Mouse (Mus musculus): ENCODE results near the gene Borcs7. TPM values are rescaled to one million over a fixed set of nuclear protein-coding genes. Genes with fewer than 3 reads are reported as not detected.

The Borcs7 gene
- polyA plus RNA-seq, 1 experiment from 2014 or later, result 17.5 TPM

GRCm38 (mm10) chr19:46699011-46699481 lies 9.3 kb downstream of the Borcs7 start:
- no peaks in the 10 kb centered on the region for H3K9me3 ChIP-seq (replicated peaks)
- H3K4me1 ChIP-seq, result peaks cover 11% of the 10 kb centered on the region; the same call in 1 of the 2 replicates
- no peak overlapping the region for H3K27ac ChIP-seq
- no peak overlapping the region for H3K9ac ChIP-seq
- ATAC-seq (replicated peaks; ENCODE audit: low FRiP score), result no peak
- no peak overlapping the region for H3K4me2 ChIP-seq
- WGBS, result 71% methylated on average over 10 of the region's 10 CpGs
- no peak overlapping the region for H3K4me3 ChIP-seq (replicated peaks)
- H3K27me3 ChIP-seq, result no peaks in the 10 kb centered on the region
- H3K36me3 ChIP-seq, result peaks cover 27% of the 10 kb centered on the region

GRCm38 (mm10) chr19:46701156-46701555 lies 11.4 kb downstream of the Borcs7 start:
- Histone ChIP-seq H3K9ac (no peak overlapping the region), H3K27me3 (no peaks in the 10 kb centered on the region), H3K9me3 (replicated peaks) (no peaks in the 10 kb centered on the region), H3K36me3 (peaks cover 14% of the 10 kb centered on the region; the same call in 1 of the 2 replicates), H3K4me2 (no peak overlapping the region), H3K27ac (no peak overlapping the region), H3K4me1 (peaks cover 11% of the 10 kb centered on the region; the same call in 1 of the 2 replicates), H3K4me3 (replicated peaks) (no peak overlapping the region)
- ATAC-seq (replicated peaks; ENCODE audit: low FRiP score), result no peak
- WGBS, result 71% methylated on average over 9 of the region's 9 CpGs

DNA sequence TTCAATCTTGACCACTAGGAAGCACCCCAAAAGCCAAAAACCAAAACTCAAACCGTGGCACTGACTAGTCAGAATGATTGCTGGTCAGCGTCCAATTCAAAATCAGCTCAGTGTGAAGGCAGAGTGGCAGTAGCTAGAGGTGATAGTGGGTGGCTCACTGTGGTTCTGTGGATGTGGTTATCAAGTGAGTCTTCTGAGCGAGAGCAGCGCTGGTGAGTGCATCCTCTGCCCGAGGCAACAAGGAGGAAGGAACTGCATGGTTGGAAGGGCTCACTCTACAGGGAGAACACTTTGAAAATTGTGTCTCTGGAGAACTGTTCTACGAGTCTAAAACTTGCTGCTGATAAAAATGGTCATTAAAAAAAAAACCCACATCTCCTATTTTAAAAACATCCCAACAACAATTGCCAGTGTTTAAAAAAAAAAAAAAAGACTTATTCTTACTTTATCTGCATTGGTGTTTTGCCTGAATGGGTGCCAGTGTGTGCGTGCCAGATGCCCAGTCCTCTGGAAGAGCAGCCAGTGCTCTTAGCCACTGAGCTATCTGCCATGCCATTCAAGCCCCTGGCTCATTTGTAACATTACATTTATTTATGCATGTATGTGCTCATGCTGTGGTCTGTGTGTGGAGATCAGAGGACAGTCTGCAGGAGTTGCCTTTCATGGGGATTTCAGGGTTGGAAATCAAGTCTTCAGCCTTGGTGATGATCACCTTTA lies 16.2 kb downstream of the Borcs7 start:
- H3K9ac ChIP-seq, result no peak overlapping the region
- H3K4me3 ChIP-seq (replicated peaks), result no peak overlapping the region
- H3K4me2 ChIP-seq, result no peak overlapping the region
- H3K27ac ChIP-seq, result no peak overlapping the region
- H3K27me3 ChIP-seq, result no peaks in the 10 kb centered on the region
- ATAC-seq (replicated peaks; ENCODE audit: low FRiP score), result no peak
- peaks cover 23% of the 10 kb centered on the region for H3K4me1 ChIP-seq
- 61% methylated on average over 7 of the region's 7 CpGs for WGBS
- peaks cover 15% of the 10 kb centered on the region; the same call in 1 of the 2 replicates for H3K36me3 ChIP-seq
- no peaks in the 10 kb centered on the region for H3K9me3 ChIP-seq (replicated peaks)

DNA sequence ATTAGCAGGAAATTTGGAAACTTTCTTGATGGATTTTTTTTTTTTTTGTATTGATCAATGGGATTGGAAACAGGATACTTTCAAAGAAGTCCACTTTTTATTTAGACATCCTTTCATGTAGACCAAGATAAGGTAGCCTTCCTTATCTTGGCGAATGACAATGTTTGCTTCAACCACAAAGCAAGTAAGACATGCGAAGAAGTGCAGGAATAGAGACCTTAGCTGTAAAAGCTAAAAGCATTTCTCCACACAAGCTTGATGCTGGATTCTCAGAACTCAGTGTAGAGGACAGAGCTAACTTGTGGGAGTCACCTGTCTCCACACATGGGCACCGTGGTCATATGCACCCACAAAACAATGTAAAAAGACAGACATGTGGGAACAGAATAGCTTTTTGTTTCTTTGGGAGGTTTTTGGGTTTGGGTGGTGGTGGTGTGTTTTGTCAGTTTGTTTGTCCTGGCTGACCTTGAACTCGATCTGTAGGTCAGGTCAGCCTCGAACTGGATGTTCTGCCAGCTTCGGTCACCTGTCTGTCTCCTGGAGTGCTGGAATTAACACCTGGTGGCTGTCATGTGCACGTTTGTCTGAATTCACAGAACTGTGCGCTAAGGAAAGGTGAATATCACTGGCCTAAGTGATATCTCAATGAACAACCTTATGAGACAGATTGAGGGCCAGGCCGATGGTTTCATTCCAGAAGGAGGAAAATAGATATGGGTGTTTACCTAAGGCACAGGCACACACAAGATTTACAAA lies 17.0 kb downstream of the Borcs7 start:
- WGBS, result 73% methylated on average over 9 of the region's 9 CpGs

GRCm38 (mm10) chr19:46707296-46708151 lies 17.8 kb downstream of the Borcs7 start, which contains the start of gene As3mt:
As3mt (plus strand) TSS chr19:46707458.
- H3K4me3 ChIP-seq (replicated peaks), result peak within 1 kb of the TSS; percentile 54
- 8% methylated on average over 31 of the region's 31 CpGs for WGBS
- ATAC-seq (replicated peaks; ENCODE audit: low FRiP score), result peak; percentile 73
- peaks cover 19% of the 10 kb centered on the region for H3K4me1 ChIP-seq
- H3K9ac ChIP-seq, result peak within 1 kb of the TSS; percentile 45
- peak within 1 kb of the TSS; percentile 51 for H3K27ac ChIP-seq
- peaks cover 10% of the 10 kb centered on the region; the same call in 1 of the 2 replicates for H3K36me3 ChIP-seq
- no peaks in the 10 kb centered on the region for H3K9me3 ChIP-seq (replicated peaks)
- H3K27me3 ChIP-seq, result no peaks in the 10 kb centered on the region
- H3K4me2 ChIP-seq, result peak within 1 kb of the TSS; percentile 75

More for the DNA sequence above, 17.0 kb downstream of the Borcs7 start:
- H3K4me1 ChIP-seq, result peaks cover 19% of the 10 kb centered on the region
- H3K36me3 ChIP-seq, result peaks cover 10% of the 10 kb centered on the region; the same call in 1 of the 2 replicates
- H3K4me2 ChIP-seq, result peak overlapping the region; percentile 75
- ATAC-seq (replicated peaks; ENCODE audit: low FRiP score), result no peak
- H3K27ac ChIP-seq, result no peak overlapping the region; the same call in 1 of the 2 replicates
- H3K27me3 ChIP-seq, result no peaks in the 10 kb centered on the region
- peak overlapping the region; percentile 54 for H3K4me3 ChIP-seq (replicated peaks)
- H3K9me3 ChIP-seq (replicated peaks), result no peaks in the 10 kb centered on the region
- H3K9ac ChIP-seq, result no peak overlapping the region

DNA sequence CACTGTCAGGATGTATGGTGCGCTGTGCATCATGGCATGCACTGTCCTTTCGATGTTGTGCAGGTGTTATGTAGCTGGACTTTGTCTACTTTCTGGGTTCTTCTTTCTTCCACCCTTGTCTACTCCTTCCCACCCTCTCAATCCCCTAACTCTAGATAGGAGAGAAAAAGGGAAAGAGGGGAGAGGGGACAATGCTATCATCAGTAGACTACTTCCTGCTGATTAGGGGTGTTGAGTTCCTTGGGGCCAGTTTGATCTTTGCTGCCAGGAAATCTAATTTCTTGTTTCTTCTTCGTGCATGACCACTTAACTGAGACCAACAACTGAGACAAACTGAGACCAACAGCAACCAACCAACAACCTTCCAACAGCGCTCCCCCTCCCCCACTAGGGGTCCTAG lies 20.9 kb downstream of the Borcs7 start:
- Histone ChIP-seq H3K9ac (no peak overlapping the region), H3K36me3 (peaks cover 14% of the 10 kb centered on the region), H3K4me3 (replicated peaks) (no peak overlapping the region), H3K4me1 (peaks cover 19% of the 10 kb centered on the region), H3K27me3 (no peaks in the 10 kb centered on the region), H3K9me3 (replicated peaks) (no peaks in the 10 kb centered on the region), H3K27ac (no peak overlapping the region), H3K4me2 (no peak overlapping the region)
- 93% methylated on average over 4 of the region's 4 CpGs for WGBS
- no peak for ATAC-seq (replicated peaks; ENCODE audit: low FRiP score)

DNA sequence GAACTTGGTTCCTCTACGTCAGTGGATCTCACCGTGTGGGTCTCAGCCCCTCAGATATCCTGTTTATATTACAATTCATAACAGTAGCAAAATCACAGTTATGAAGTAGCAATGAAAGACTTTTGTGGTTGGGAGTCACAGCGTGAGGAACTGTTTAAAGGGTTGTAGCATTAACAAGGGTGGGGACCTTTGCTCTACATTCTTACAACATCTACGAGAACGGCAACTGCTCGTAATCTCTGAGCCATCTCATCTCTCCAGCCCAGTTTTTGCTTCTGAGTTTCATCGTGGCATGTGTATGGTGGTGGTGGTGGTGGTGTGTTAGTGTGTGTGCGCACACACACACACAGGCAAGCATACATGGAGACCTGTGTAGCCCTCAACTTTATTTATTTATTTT lies 24.5 kb downstream of the Borcs7 start:
- no peak for ATAC-seq (replicated peaks; ENCODE audit: low FRiP score)

GRCm38 (mm10) chr19:46715016-46715415 lies 25.3 kb downstream of the Borcs7 start:
- Histone ChIP-seq H3K9ac (no peak overlapping the region), H3K27ac (no peak overlapping the region), H3K4me2 (no peak overlapping the region), H3K4me3 (replicated peaks) (no peak overlapping the region), H3K9me3 (replicated peaks) (peaks cover 5% of the 10 kb centered on the region; the same call in 1 of the 2 replicates), H3K4me1 (no peaks in the 10 kb centered on the region), H3K36me3 (peaks cover 25% of the 10 kb centered on the region), H3K27me3 (no peaks in the 10 kb centered on the region)
- 80% methylated on average over 8 of the region's 8 CpGs for WGBS
- no peak for ATAC-seq (replicated peaks; ENCODE audit: low FRiP score)

More for the DNA sequence above, 24.5 kb downstream of the Borcs7 start:
- H3K9ac ChIP-seq, result no peak overlapping the region
- H3K4me3 ChIP-seq (replicated peaks), result no peak overlapping the region
- H3K4me1 ChIP-seq, result no peaks in the 10 kb centered on the region
- WGBS, result 87% methylated on average over 8 of the region's 8 CpGs
- no peak overlapping the region for H3K4me2 ChIP-seq
- no peaks in the 10 kb centered on the region for H3K27me3 ChIP-seq
- peaks cover 5% of the 10 kb centered on the region; the same call in 1 of the 2 replicates for H3K9me3 ChIP-seq (replicated peaks)
- peaks cover 23% of the 10 kb centered on the region for H3K36me3 ChIP-seq
- H3K27ac ChIP-seq, result no peak overlapping the region

DNA sequence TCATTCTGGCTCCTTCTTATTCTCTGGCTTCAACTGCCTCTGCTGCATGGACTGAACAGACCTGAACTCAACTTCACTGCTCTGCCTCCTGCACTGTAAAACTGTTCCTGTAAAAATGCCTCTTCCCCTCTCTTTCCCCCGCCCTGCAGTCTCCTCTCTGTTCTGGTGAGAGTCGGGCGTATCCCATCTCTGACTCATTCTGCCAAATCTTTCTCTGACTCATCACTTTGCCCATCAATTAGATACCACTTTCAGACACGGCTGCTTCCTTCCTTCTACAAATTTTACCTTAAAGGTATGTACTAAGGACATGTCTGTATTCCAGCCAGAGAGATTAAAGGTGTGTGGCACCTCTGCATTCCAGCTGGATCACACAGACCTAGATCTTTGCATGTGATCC lies 28.4 kb downstream of the Borcs7 start:
- H3K4me1 ChIP-seq, result no peaks in the 10 kb centered on the region
- ATAC-seq (replicated peaks; ENCODE audit: low FRiP score), result no peak
- 82% methylated on average over 4 of the region's 4 CpGs for WGBS
- no peak overlapping the region for H3K9ac ChIP-seq
- no peak overlapping the region for H3K4me3 ChIP-seq (replicated peaks)
- no peaks in the 10 kb centered on the region for H3K27me3 ChIP-seq
- peaks cover 5% of the 10 kb centered on the region; the same call in 1 of the 2 replicates for H3K9me3 ChIP-seq (replicated peaks)
- H3K36me3 ChIP-seq, result peaks cover 40% of the 10 kb centered on the region
- H3K27ac ChIP-seq, result no peak overlapping the region
- H3K4me2 ChIP-seq, result no peak overlapping the region

GRCm38 (mm10) chr19:46724411-46724810 lies 34.7 kb downstream of the Borcs7 start:
- WGBS, result 75% methylated on average over 11 of the region's 11 CpGs
- H3K4me2 ChIP-seq, result no peak overlapping the region
- H3K27ac ChIP-seq, result no peak overlapping the region

GRCm38 (mm10) chr19:46726142-46726541 lies 36.4 kb downstream of the Borcs7 start:
- Histone ChIP-seq H3K27ac (no peak overlapping the region), H3K27me3 (no peaks in the 10 kb centered on the region), H3K4me2 (no peak overlapping the region), H3K4me1 (peaks cover 10% of the 10 kb centered on the region; the same call in 1 of the 2 replicates), H3K4me3 (replicated peaks) (no peak overlapping the region), H3K36me3 (peaks cover 20% of the 10 kb centered on the region; the same call in 1 of the 2 replicates), H3K9me3 (replicated peaks) (no peaks in the 10 kb centered on the region), H3K9ac (no peak overlapping the region)
- 91% methylated on average over 8 of the region's 8 CpGs for WGBS
- ATAC-seq (replicated peaks; ENCODE audit: low FRiP score), result no peak

More at GRCm38 (mm10) chr19:46724411-46724810, 34.7 kb downstream of the Borcs7 start:
- Histone ChIP-seq H3K9me3 (replicated peaks) (no peaks in the 10 kb centered on the region), H3K27me3 (no peaks in the 10 kb centered on the region), H3K4me1 (peaks cover 10% of the 10 kb centered on the region; the same call in 1 of the 2 replicates), H3K9ac (no peak overlapping the region), H3K4me3 (replicated peaks) (no peak overlapping the region), H3K36me3 (peaks cover 35% of the 10 kb centered on the region)
- no peak for ATAC-seq (replicated peaks; ENCODE audit: low FRiP score)
